Mouse (Mus musculus): Measurements from ENCODE around the gene Glycam1. TPM values are rescaled to one million over a fixed set of nuclear protein-coding genes. Genes with fewer than 3 reads are reported as not detected.

Gene Glycam1
- polyA plus RNA-seq, 1 experiment from 2014 or later = not detected

- Histone ChIP-seq H3K9ac (peak overlapping the region; percentile 78), H3K4me1 (replicated peaks) (peaks cover 35% of the 10 kb centered on the region), H3K9me3 (no peaks in the 10 kb centered on the region), H3K27me3 (no peaks in the 10 kb centered on the region), H3K27ac (replicated peaks) (peak overlapping the region; percentile 82), H3K4me2 (peak overlapping the region; percentile 88), H3K36me3 (no peaks in the 10 kb centered on the region), H3K4me3 (peak overlapping the region; percentile 79)
- peak; percentile 64 for ATAC-seq (ENCODE audit: low FRiP score, low read depth)
- 1% methylated on average over 36 of the region's 37 CpGs for WGBS
Measured at GRCm38 (mm10) chr15:103537011-103537821, 27.7 kb downstream of the Glycam1 start.

- no peak for ATAC-seq (ENCODE audit: low FRiP score, low read depth)
- Histone ChIP-seq H3K9ac (peak overlapping the region; percentile 78), H3K4me3 (peak overlapping the region; percentile 79), H3K36me3 (no peaks in the 10 kb centered on the region), H3K9me3 (no peaks in the 10 kb centered on the region), H3K27ac (replicated peaks) (peak overlapping the region; percentile 82), H3K27me3 (no peaks in the 10 kb centered on the region), H3K4me1 (replicated peaks) (peaks cover 35% of the 10 kb centered on the region), H3K4me2 (peak overlapping the region; percentile 88)
- 24% methylated on average over 2 of the region's 2 CpGs for WGBS
Measured at GRCm38 (mm10) chr15:103536456-103536855, 28.4 kb downstream of the Glycam1 start.

- Histone ChIP-seq H3K36me3 (no peaks in the 10 kb centered on the region), H3K27me3 (no peaks in the 10 kb centered on the region), H3K4me3 (no peak overlapping the region), H3K4me1 (replicated peaks) (peaks cover 35% of the 10 kb centered on the region), H3K9me3 (no peaks in the 10 kb centered on the region), H3K27ac (replicated peaks) (no peak overlapping the region), H3K4me2 (no peak overlapping the region), H3K9ac (no peak overlapping the region)
- ATAC-seq (ENCODE audit: low FRiP score, low read depth) = no peak
- WGBS = 63% methylated on average over 1 of the region's 1 CpGs
Measured at GRCm38 (mm10) chr15:103535786-103536185, 29.1 kb downstream of the Glycam1 start.

GRCm38 (mm10) chr15:103535030-103535429 lies 29.9 kb downstream of the Glycam1 start:
- Histone ChIP-seq H3K36me3 (no peaks in the 10 kb centered on the region), H3K9me3 (no peaks in the 10 kb centered on the region), H3K4me2 (no peak overlapping the region), H3K27ac (replicated peaks) (no peak overlapping the region), H3K4me1 (replicated peaks) (peaks cover 38% of the 10 kb centered on the region), H3K9ac (no peak overlapping the region), H3K27me3 (no peaks in the 10 kb centered on the region), H3K4me3 (no peak overlapping the region)
- WGBS = 83% methylated on average over 2 of the region's 2 CpGs
- ATAC-seq (ENCODE audit: low FRiP score, low read depth) = no peak

- H3K27ac ChIP-seq (replicated peaks) = no peak overlapping the region
- ATAC-seq (ENCODE audit: low FRiP score, low read depth) = no peak
- H3K27me3 ChIP-seq = no peaks in the 10 kb centered on the region
- no peak overlapping the region for H3K9ac ChIP-seq
- 92% methylated on average over 7 of the region's 7 CpGs for whole genome bisulfite sequencing
- no peaks in the 10 kb centered on the region for H3K9me3 ChIP-seq
- H3K4me2 ChIP-seq = no peak overlapping the region
- H3K4me3 ChIP-seq = no peak overlapping the region
- H3K4me1 ChIP-seq (replicated peaks) = peaks cover 45% of the 10 kb centered on the region
- no peaks in the 10 kb centered on the region for H3K36me3 ChIP-seq
Measured at GRCm38 (mm10) chr15:103534054-103534620, 30.7 kb downstream of the Glycam1 start.

GRCm38 (mm10) chr15:103530372-103530771 lies 34.5 kb downstream of the Glycam1 start:
- Histone ChIP-seq H3K27me3 (no peaks in the 10 kb centered on the region), H3K4me2 (no peak overlapping the region), H3K9ac (no peak overlapping the region), H3K36me3 (peaks cover 31% of the 10 kb centered on the region), H3K27ac (replicated peaks) (peak overlapping the region; percentile 47), H3K4me1 (replicated peaks) (peaks cover 17% of the 10 kb centered on the region; the same call in 1 of the 2 replicates), H3K4me3 (no peak overlapping the region), H3K9me3 (no peaks in the 10 kb centered on the region)
- 7% methylated on average over 5 of the region's 5 CpGs for WGBS
- ATAC-seq (ENCODE audit: low FRiP score, low read depth) = peak; percentile 72

- H3K9me3 ChIP-seq = no peaks in the 10 kb centered on the region
- H3K36me3 ChIP-seq = peaks cover 42% of the 10 kb centered on the region
- no peak overlapping the region for H3K4me3 ChIP-seq
- H3K4me2 ChIP-seq = no peak overlapping the region
- WGBS = 28% methylated on average over 3 of the region's 3 CpGs
- H3K9ac ChIP-seq = no peak overlapping the region
- peaks cover 30% of the 10 kb centered on the region for H3K4me1 ChIP-seq (replicated peaks)
- H3K27me3 ChIP-seq = no peaks in the 10 kb centered on the region
- no peak for ATAC-seq (ENCODE audit: low FRiP score, low read depth)
- 0 out of 2 replicates have a peak overlapping the region, but pooled peaks have one; percentile 12 for H3K27ac ChIP-seq (replicated peaks)
Measured at GRCm38 (mm10) chr15:103523156-103523555, 41.7 kb downstream of the Glycam1 start.

GRCm38 (mm10) chr15:103522458-103523099 lies 42.3 kb downstream of the Glycam1 start:
- H3K4me3 ChIP-seq = no peak overlapping the region
- peaks cover 36% of the 10 kb centered on the region for H3K4me1 ChIP-seq (replicated peaks)
- peaks cover 36% of the 10 kb centered on the region for H3K36me3 ChIP-seq
- no peak overlapping the region for H3K9ac ChIP-seq
- ATAC-seq (ENCODE audit: low FRiP score, low read depth) = 0 out of 2 replicates have a peak, but pooled peaks have one; percentile 16
- 65% methylated on average over 3 of the region's 3 CpGs for WGBS
- H3K27ac ChIP-seq (replicated peaks) = 0 out of 2 replicates have a peak overlapping the region, but pooled peaks have one; percentile 12
- H3K4me2 ChIP-seq = no peak overlapping the region
- no peaks in the 10 kb centered on the region for H3K27me3 ChIP-seq
- no peaks in the 10 kb centered on the region for H3K9me3 ChIP-seq

GRCm38 (mm10) chr15:103519386-103520378 lies 45.2 kb downstream of the Glycam1 start:
- no peaks in the 10 kb centered on the region for H3K27me3 ChIP-seq
- WGBS = 9% methylated on average over 4 of the region's 4 CpGs
- H3K36me3 ChIP-seq = peaks cover 14% of the 10 kb centered on the region
- H3K4me1 ChIP-seq (replicated peaks) = peaks cover 55% of the 10 kb centered on the region
- H3K4me3 ChIP-seq = no peak overlapping the region
- peak; percentile 65 for ATAC-seq (ENCODE audit: low FRiP score, low read depth)
- peak overlapping the region; percentile 2; the same call in 1 of the 2 replicates for H3K4me2 ChIP-seq
- peak overlapping the region; percentile 84 for H3K27ac ChIP-seq (replicated peaks)
- H3K9me3 ChIP-seq = no peaks in the 10 kb centered on the region
- peak overlapping the region; percentile 2; the same call in 1 of the 2 replicates for H3K9ac ChIP-seq

GRCm38 (mm10) chr15:103518600-103519385 lies 46.1 kb downstream of the Glycam1 start:
- peak overlapping the region; percentile 2; the same call in 1 of the 2 replicates for H3K4me2 ChIP-seq
- peaks cover 62% of the 10 kb centered on the region for H3K4me1 ChIP-seq (replicated peaks)
- H3K27ac ChIP-seq (replicated peaks) = peak overlapping the region; percentile 84
- peak; percentile 76 for ATAC-seq (ENCODE audit: low FRiP score, low read depth)
- H3K36me3 ChIP-seq = peaks cover 11% of the 10 kb centered on the region
- no peaks in the 10 kb centered on the region for H3K9me3 ChIP-seq
- H3K27me3 ChIP-seq = no peaks in the 10 kb centered on the region
- 3% methylated on average over 5 of the region's 5 CpGs for WGBS
- H3K4me3 ChIP-seq = no peak overlapping the region
- H3K9ac ChIP-seq = no peak overlapping the region; the same call in 1 of the 2 replicates
